Mouse (Mus musculus): ENCODE data around the gene Atg14. TPM values are rescaled to one million over a fixed set of nuclear protein-coding genes. Genes with fewer than 3 reads are reported as not detected.

The Atg14 gene
- total RNA-seq, 2 experiments from 2014 or later, result 1.7 to 13.0 TPM

DNA sequence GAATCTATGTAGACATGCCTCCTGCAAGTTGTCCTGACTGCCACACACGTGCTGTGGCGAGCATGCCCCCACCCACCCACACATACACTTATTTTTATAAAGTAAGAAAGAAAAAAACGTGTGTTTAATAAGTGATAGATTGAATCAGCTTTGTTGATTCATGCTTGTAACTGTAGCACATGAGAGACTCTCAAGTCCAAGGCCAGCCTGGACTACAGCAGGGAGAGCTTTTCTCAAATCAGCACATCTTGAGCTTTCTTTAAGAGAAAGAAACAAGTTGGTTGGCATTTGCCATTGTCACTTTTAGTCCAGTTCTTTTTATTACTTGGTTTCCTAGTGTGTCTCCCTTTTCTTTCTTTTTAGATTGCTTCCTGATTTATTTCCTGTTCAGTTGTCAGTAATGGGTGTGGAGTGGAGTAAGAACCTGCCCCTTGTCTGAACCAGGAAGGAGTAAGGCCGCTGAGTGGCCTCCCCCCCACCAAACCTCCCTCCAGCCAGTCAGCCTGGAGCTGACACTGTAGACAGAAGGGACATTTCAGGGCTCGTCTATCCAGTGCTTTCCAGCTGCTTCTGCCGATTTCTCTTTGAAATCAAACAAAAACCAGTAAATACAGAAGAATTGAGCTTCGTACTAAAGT, 55.5 kb downstream of the Atg14 start:
- no peak for ATAC-seq (replicated peaks; ENCODE audit: low FRiP score, poor library complexity, severe bottlenecking)

DNA sequence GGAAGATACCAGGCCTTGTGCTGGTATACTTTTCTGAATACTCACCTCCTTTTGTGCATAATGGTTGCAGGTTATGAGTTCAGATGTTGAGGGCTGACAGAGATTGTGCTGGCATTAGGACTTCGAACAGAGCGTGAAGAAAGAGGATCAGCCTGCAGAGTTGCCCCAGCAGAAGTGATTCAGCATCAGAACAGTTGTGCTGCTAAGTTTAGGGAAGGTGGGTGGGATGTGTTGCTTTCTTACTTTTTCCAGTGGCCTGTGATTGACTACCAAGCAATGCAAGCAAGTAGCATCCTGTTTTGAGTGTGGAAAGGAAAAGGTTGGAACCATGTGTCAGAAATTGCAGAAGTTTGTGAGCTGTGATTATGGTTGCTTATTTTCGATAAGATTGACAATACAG, 56.8 kb downstream of the Atg14 start:
- no peak for ATAC-seq (replicated peaks; ENCODE audit: low FRiP score, poor library complexity, severe bottlenecking)

DNA sequence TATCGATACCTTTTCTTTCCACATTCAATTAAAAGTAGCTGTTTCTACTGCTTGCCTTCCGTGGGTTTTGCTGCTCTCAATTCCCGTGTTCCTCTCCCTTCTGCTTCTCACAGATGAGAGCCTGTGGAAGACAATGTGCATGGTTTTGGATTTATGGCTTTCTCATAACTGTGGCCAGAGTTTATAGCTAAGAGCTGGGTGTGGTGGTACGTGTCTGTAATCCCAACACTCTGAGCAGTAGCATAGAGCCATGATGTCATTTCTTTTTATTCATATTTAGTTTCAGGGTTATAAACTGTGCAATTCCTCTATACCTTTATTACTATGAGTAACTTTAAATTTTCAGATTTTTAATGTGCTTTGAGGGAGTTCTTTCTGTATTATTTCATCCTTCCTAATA, 60.2 kb downstream of the Atg14 start:
- ATAC-seq (replicated peaks; ENCODE audit: low FRiP score, poor library complexity, severe bottlenecking), result no peak

DNA sequence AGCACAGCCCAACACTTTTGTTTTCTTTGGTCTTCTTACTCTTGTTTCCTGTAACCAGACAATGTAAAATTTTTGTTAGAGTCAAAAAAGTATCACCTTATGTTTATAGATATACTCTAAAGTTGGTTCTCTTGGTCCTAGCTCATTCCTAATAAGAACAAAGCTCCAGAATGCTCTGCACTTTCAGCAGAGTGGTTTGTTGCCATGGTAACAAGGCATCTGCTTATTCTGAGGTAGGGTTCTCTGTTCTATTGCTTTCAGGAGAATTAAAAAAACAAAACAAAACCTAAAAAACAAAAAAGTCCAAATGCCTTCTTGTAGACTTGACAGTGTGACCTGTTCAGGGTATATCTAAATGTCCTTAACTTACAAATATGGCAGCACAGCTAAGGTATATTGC, 62.4 kb downstream of the Atg14 start:
- ATAC-seq (replicated peaks; ENCODE audit: low FRiP score, poor library complexity, severe bottlenecking), result no peak

DNA sequence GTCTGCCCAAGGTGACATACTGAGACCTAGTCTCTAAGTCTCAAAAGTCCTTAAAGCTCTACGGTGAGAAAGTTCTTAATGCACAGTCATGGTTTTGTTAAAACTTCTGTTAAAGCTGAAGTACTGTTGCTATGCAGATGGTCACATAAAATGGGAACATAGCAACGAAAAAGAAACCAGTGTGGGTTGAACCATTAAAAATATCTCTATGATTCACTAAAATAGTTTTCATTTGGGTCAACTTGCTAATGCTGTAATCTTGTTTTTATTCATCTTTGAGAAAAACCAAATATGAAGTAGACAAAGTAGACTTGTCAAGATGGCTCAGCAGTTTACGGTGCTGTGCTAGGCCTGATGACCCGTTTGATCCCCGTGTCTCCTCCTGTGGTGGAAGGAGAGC, 63.8 kb downstream of the Atg14 start:
- ATAC-seq (replicated peaks; ENCODE audit: low FRiP score, poor library complexity, severe bottlenecking), result no peak

DNA sequence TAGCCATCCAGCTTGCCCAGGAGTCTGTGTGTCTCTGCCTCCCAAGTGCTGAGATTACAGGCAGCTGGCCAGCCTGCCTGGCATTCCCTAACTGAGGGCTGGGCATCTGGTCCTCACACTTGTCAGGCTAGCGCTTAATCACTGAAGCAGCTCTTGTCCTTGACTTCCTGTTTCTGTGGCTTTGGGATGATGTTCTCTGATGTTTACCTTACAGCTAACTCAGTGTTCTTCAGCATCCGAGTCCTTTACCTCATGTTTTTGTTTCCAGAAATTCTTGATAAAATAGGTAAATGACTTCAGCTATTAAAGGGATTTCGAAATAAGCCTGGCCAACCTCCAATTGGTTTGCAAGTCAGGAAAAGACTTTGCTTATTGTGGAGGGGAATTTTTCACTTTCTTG, 66.4 kb downstream of the Atg14 start:
- no peak for ATAC-seq (replicated peaks; ENCODE audit: low FRiP score, poor library complexity, severe bottlenecking)

DNA sequence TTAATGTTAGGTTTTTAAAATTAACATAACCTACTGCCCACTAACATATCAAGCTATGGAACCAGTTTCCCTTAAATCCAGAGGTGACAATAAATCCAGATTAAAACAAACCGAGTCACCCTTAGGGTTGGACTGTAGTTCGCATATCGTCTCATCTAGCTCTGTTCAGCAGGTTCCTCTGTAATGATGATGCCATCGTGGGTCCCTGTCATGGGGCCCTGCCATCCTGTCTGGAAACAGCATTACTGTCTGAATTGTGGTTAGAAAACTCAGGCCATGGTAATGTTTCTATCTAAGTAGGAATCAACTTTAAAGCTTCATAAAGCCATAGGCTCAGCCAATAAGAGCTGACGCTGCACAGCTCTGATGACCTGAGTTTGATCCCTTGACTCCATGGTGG, 71.8 kb downstream of the Atg14 start:
- no peak for ATAC-seq (replicated peaks; ENCODE audit: low FRiP score, poor library complexity, severe bottlenecking)

DNA sequence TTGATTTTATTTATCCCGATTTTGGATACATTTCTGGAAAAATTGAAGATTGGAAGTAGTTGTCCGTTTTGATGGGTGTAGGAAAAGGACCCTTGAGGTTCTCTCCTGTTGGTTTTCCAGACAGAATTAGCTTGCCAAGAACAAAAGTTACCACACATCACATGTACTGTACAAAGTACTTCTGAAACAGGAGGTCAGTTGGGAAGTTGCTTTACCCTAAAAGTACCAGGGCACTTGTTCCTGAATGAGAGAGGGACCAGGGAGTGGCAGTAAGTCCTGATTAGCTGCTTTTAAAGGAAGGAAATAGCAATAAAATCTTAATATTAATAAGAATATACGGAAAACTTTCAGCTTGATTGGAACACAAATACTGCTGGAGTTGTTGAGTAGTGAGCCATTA, 73.3 kb downstream of the Atg14 start:
- no peak for ATAC-seq (replicated peaks; ENCODE audit: low FRiP score, poor library complexity, severe bottlenecking)

DNA sequence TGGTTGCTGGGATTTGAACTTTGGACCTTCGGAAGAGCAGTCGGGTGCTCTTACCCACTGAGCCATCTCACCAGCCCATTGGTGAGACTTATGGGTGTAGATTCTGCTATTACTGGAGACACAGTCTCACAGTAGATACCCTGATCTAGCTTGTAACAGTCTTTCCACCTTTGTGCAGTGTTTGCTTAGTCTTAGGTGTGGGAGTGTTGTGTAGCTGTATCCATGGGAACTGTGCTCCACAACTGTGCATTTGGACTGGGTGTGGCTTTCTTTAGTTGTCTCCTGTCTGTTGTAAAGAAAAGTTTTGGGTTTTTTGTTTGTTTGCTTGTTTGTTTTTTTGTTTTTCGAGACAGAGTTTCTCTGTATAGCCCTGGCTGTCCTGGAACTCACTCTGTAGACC, 74.5 kb downstream of the Atg14 start:
- no peak for ATAC-seq (replicated peaks; ENCODE audit: low FRiP score, poor library complexity, severe bottlenecking)

DNA sequence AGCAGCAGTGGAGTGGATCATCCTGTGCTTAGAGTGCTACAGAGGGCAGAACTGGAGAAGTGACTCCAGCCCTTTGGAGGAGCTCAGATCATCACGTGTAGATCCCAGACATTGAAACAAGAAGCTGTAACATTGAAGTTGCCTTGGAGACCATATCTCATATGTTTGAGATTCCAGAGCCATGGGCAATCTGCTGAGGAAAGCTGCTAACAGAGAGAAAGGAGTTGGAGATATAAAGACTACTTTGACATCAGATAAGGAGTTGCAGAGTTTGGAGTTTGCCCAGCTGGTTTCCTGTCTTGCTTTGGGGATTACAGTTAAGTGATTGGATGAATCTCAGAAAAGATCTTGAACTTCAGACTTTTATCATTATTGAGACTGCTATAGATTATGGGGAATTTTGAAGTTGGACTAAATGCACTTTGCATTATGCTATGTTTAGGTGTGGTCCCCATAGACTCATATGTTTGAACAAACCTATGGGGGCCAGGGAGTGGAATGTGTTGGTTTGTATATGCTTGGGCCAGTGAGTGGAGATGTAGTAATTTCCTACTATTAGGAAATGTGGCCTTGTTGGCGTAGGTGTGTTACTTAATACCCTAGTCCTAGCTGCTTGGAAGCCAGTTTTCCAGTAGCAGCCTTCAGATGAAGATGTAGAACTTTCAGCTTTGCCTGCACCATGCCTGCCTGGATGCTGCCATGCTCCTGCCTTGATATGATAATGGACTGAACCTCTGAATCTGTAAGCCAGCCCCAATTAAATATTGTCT, 76.7 kb downstream of the Atg14 start:
- no peak for ATAC-seq (replicated peaks; ENCODE audit: low FRiP score, poor library complexity, severe bottlenecking)

Other genes with a start within 250 kb of the Atg14 start
- gene Lgals3, start 202.9 kb downstream of the Atg14 start, total RNA-seq (2015; ENCODE audit: low replicate concordance), result 62.3 and 88.4 TPM in 2 replicates
- gene Lgals3, start 202.9 kb downstream of the Atg14 start, total RNA-seq (2017; ENCODE audit: low replicate concordance), result 15.1 and 15.7 TPM in 2 replicates
- gene Dlgap5, start 152.2 kb downstream of the Atg14 start, total RNA-seq (2015; ENCODE audit: low replicate concordance), result 394 and 480 TPM in 2 replicates
- 402 and 449 TPM in 2 replicates for gene Dlgap5, start 152.2 kb downstream of the Atg14 start, total RNA-seq (2017; ENCODE audit: low replicate concordance)
- gene Fbxo34, start 120.2 kb downstream of the Atg14 start, total RNA-seq (2015; ENCODE audit: low replicate concordance), result 23.9 and 37.8 TPM in 2 replicates
- 54.2 and 68.8 TPM in 2 replicates for gene Fbxo34, start 120.2 kb downstream of the Atg14 start, total RNA-seq (2017; ENCODE audit: low replicate concordance)
- gene Ktn1, start 77.8 kb upstream of the Atg14 start, total RNA-seq (2015; ENCODE audit: low replicate concordance), result 22.7 and 23.1 TPM in 2 replicates
- 11.8 and 19.3 TPM in 2 replicates for gene Ktn1, start 77.8 kb upstream of the Atg14 start, total RNA-seq (2017; ENCODE audit: low replicate concordance)